Mouse (Mus musculus): ENCODE data around the gene Dpm3. TPM values are rescaled to one million over a fixed set of nuclear protein-coding genes. Genes with fewer than 3 reads are reported as not detected.
A peak's percentile ranks its signal among the peaks of the same experiment; 100 is the strongest.
"Not testable (repeated sequence)": the region's sequence is repeated elsewhere in the genome, so short reads cannot be mapped to it uniquely, and the experiment has no call there.

Gene Dpm3
- 10 to 100 TPM; 15.9 to 28.8 (median 19.6) TPM for total RNA-seq (2022)

- DNase-seq (ENCODE audit: low spot score in 2 of 2), result no peak
These were observed at the start of gene Dpm3 for GRCm38 (mm10) chr3:89259076-89259475. Gene Dpm3 (plus strand): TSS chr3:89259358.

- DNase-seq (ENCODE audit: low spot score in 2 of 2), result no peak
These were observed 49.4 kb upstream of the Dpm3 start for GRCm38 (mm10) chr3:89209731-89210130.

GRCm38 (mm10) chr3:89210162-89210561 lies 49.0 kb upstream of the Dpm3 start:
- DNase-seq (ENCODE audit: low spot score in 2 of 2), result no peak

GRCm38 (mm10) chr3:89210731-89211130 lies 48.4 kb upstream of the Dpm3 start:
- DNase-seq (ENCODE audit: low spot score in 2 of 2), result no peak

- peak; percentile 87 to 91 for DNase-seq (ENCODE audit: low spot score in 2 of 2)
These were observed 45.2 kb upstream of the Dpm3 start for GRCm38 (mm10) chr3:89213803-89214530.

- no peak for DNase-seq (ENCODE audit: low spot score in 2 of 2)
These were observed 44.3 kb upstream of the Dpm3 start, which contains the start of gene Thbs3 for GRCm38 (mm10) chr3:89214681-89215411. Gene Thbs3 (plus strand): TSS chr3:89215180.

GRCm38 (mm10) chr3:89215853-89216252 lies 43.3 kb upstream of the Dpm3 start:
- DNase-seq (ENCODE audit: low spot score in 2 of 2), result peak; percentile 78 to 82

- not testable (repeated sequence) for DNase-seq (ENCODE audit: low spot score in 2 of 2)
These were observed 42.8 kb upstream of the Dpm3 start for GRCm38 (mm10) chr3:89216407-89216806.

GRCm38 (mm10) chr3:89218271-89218670 lies 40.9 kb upstream of the Dpm3 start:
- no peak for DNase-seq (ENCODE audit: low spot score in 2 of 2)

GRCm38 (mm10) chr3:89219546-89219945 lies 39.6 kb upstream of the Dpm3 start:
- no peak for DNase-seq (ENCODE audit: low spot score in 2 of 2)

- DNase-seq (ENCODE audit: low spot score in 2 of 2), result no peak
These were observed 38.0 kb upstream of the Dpm3 start for GRCm38 (mm10) chr3:89221167-89221566.

GRCm38 (mm10) chr3:89224796-89225195 lies 34.4 kb upstream of the Dpm3 start:
- DNase-seq (ENCODE audit: low spot score in 2 of 2), result no peak

- DNase-seq (ENCODE audit: low spot score in 2 of 2), result no peak
These were observed 33.8 kb upstream of the Dpm3 start for GRCm38 (mm10) chr3:89225321-89225815.

- no peak for DNase-seq (ENCODE audit: low spot score in 2 of 2)
These were observed 33.2 kb upstream of the Dpm3 start for GRCm38 (mm10) chr3:89225918-89226317.

- DNase-seq (ENCODE audit: low spot score in 2 of 2), result no peak
These were observed 32.8 kb upstream of the Dpm3 start for GRCm38 (mm10) chr3:89226361-89226760.

- no peak for DNase-seq (ENCODE audit: low spot score in 2 of 2)
These were observed 32.3 kb upstream of the Dpm3 start, which contains the start of gene Mtx1 for GRCm38 (mm10) chr3:89226900-89227299. Gene Mtx1 (minus strand): TSS chr3:89227088.

GRCm38 (mm10) chr3:89227307-89228179 lies 31.6 kb upstream of the Dpm3 start:
- peak in 1 of 2 experiments; percentile 62 for DNase-seq (ENCODE audit: low spot score in 2 of 2)

- DNase-seq (ENCODE audit: low spot score in 2 of 2), result peak; percentile 79 to 81
These were observed 31.0 kb upstream of the Dpm3 start for GRCm38 (mm10) chr3:89228180-89228549.

- no peak for DNase-seq (ENCODE audit: low spot score in 2 of 2)
These were observed 30.3 kb upstream of the Dpm3 start, which contains the start of gene Muc1 for GRCm38 (mm10) chr3:89228836-89229235. Gene Muc1 (plus strand): TSS chr3:89229057.

- no peak for DNase-seq (ENCODE audit: low spot score in 2 of 2)
These were observed 29.9 kb upstream of the Dpm3 start for GRCm38 (mm10) chr3:89229276-89229675.

- DNase-seq (ENCODE audit: low spot score in 2 of 2), result no peak
These were observed 28.6 kb upstream of the Dpm3 start for GRCm38 (mm10) chr3:89230561-89230960.
